Mouse (Mus musculus) kidney, adult 18-20 months (tissue): ENCODE measurements around the gene Pramel3.
"Not testable (repeated sequence)": the region's sequence is repeated elsewhere in the genome, so short reads cannot be mapped to it uniquely, and the experiment has no call there.

Experiments used
- DNase-seq: peaks from one replicate; pipeline ENCODE4 v3.0.0; 2021

Gene Pramel3

GRCm38 (mm10) chrX:135302007-135302406 is at the start of gene Pramel3:
Pramel3 (plus strand) TSS chrX:135302307.
- DNase-seq: not testable (repeated sequence)

DNA sequence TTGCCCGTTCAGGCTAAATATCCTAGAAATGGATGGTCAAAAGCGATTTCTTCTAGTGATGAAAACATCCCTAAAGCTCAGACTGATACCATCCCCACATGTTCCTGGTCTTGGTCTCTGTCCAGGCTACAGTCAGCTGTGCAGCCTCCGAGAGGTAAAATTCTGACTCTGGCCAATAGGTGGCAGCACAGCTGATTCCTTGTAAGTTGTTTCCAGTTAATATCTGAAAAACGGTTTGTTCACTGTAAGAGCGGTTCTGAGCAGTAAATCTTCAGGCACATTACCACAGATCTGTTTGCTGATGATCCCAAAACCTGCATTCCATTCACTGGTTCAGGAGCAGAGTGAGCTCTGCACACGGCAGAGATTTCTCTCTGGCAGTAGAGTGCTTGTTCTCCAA is 58.6 kb downstream of the Pramel3 start:
- not testable (repeated sequence) for DNase-seq

DNA sequence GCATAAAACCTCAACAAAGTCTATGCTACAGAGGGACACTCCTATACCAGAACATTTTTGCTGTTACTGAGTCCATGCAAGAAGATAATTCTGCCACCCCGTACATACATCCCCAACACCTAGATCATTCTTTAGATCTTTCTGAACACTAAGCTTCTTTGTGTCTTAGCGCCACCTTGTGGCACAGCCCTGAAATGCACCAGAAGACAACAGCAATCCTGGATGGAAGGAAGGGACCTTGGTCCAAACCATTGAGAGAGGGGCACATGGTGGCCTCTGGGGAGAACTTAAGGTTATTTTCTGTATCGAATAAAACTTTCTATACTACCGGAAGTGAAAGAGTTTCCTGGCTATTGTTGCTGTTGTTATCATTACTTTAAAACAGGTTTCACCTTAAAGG is 59.8 kb downstream of the Pramel3 start:
- DNase-seq: not testable (repeated sequence)
